Mouse (Mus musculus) CH12.LX (cell line): ENCODE measurements at regions not wholly inside any gene's neighbourhood (a gene's known extent, or its start where the extent isn't known, plus 50 kb on each side); places are given as distances from the start of the nearest gene placed in this dataset.
A peak's percentile ranks its signal among the peaks of the same experiment; 100 is the strongest.

Experiments used
- DNase-seq: peaks from one replicate; pipeline ENCODE4 v3.0.0-alpha.2; 2013; ENCODE audit errors: extremely low read depth
- H3K27ac ChIP-seq: 2 replicates; pipeline ENCODE4 v1.5.1; 2012; ENCODE audit warnings: low read depth, mild to moderate bottlenecking, control low read depth, moderate library complexity; ENCODE audit not compliant: insufficient read depth
- H3K27me3 ChIP-seq: replicated peaks from 2 replicates; pipeline ENCODE3; 2012; ENCODE audit warnings: inconsistent platforms
- H3K36me3 ChIP-seq, 2 experiments: replicated peaks in 1 of 2; 2 replicates each; pipeline versions ENCODE3 to v1.6.1; 2012; ENCODE audit warnings: inconsistent platforms in 1 of 2, low read length in 1 of 2, mild to moderate bottlenecking in 1 of 2, mixed read lengths in 1 of 2, moderate library complexity in 1 of 2; ENCODE audit not compliant: control insufficient read depth in 1 of 2, insufficient read depth in 1 of 2
- H3K4me1 ChIP-seq, 2 experiments: 2 replicates each; pipeline ENCODE4 v1.6.1; 2012; ENCODE audit warnings: inconsistent platforms in 1 of 2, moderate library complexity in 1 of 2; ENCODE audit not compliant: insufficient read depth in 2 of 2, control insufficient read depth in 1 of 2
- H3K4me2 ChIP-seq: 2 replicates; pipeline ENCODE4 v1.6.1; 2012; ENCODE audit warnings: low read depth, mild to moderate bottlenecking, control low read depth; ENCODE audit not compliant: poor library complexity, insufficient read depth, severe bottlenecking
- H3K4me3 ChIP-seq, 3 experiments: fragments of 150-350 bp in 1 of 3; sonication (generic) in 1 of 3; replicated peaks in 1 of 3; 2 replicates each; pipeline versions ENCODE3 to v1.5.1; 2011 to 2012; ENCODE audit warnings: low read depth in 2 of 3, low read length in 2 of 3, mild to moderate bottlenecking in 2 of 3, moderate library complexity in 2 of 3, control low read depth in 1 of 3, improper control_type of control experiment in 1 of 3, inconsistent platforms in 1 of 3, mixed read lengths in 1 of 3; ENCODE audit not compliant: poor library complexity in 1 of 3
- H3K79me2 ChIP-seq: replicated peaks from 2 replicates; pipeline ENCODE4 v1.6.1; 2012; ENCODE audit warnings: mild to moderate bottlenecking, moderate library complexity; ENCODE audit not compliant: control insufficient read depth, poor library complexity, insufficient read depth, severe bottlenecking; ENCODE audit errors: extremely low read depth
- H3K9ac ChIP-seq: 2 replicates; pipeline ENCODE4 v1.6.1; 2012; ENCODE audit warnings: low read depth, mild to moderate bottlenecking, control low read depth, moderate library complexity; ENCODE audit not compliant: insufficient read depth
- H3K9me3 ChIP-seq: replicated peaks from 2 replicates; pipeline ENCODE3; 2012; ENCODE audit warnings: low read length, inconsistent platforms, mixed read lengths
- BHLHE40 ChIP-seq: IDR thresholded peaks from 2 replicates; pipeline ENCODE4 v1.6.1; 2011; ENCODE audit warnings: mild to moderate bottlenecking, low read depth, low read length, improper control_type of control experiment
- EP300 ChIP-seq: IDR thresholded peaks from 2 replicates; pipeline ENCODE4 v1.6.1; 2011; ENCODE audit warnings: low read length, improper control_type of control experiment
- MEF2A ChIP-seq: IDR thresholded peaks from 2 replicates; pipeline ENCODE4 v1.6.1; 2014; ENCODE audit warnings: low read depth, mild to moderate bottlenecking, inconsistent platforms, low read length, improper control_type of control experiment, borderline replicate concordance
- RCOR1 ChIP-seq: conservative IDR thresholded peaks from 2 replicates; pipeline ENCODE4 v1.6.1; 2012; ENCODE audit warnings: low read depth, mild to moderate bottlenecking, inconsistent platforms, low read length, improper control_type of control experiment
- TBP ChIP-seq: conservative IDR thresholded peaks from 2 replicates; pipeline ENCODE4 v1.6.1; 2011; ENCODE audit warnings: low read depth, low read length, improper control_type of control experiment
- USF1 ChIP-seq: IDR thresholded peaks from 2 replicates; pipeline ENCODE4 v1.6.1; 2014; ENCODE audit warnings: low read depth, mild to moderate bottlenecking, inconsistent platforms, low read length, improper control_type of control experiment
- ZMIZ1 ChIP-seq: IDR thresholded peaks from 2 replicates; pipeline ENCODE4 v1.6.1; 2012; ENCODE audit warnings: low read depth, mild to moderate bottlenecking, inconsistent platforms, low read length, improper control_type of control experiment
- ZNF384 ChIP-seq: IDR thresholded peaks from 2 replicates; pipeline ENCODE4 v1.6.1; 2012; ENCODE audit warnings: low read depth, low read length, improper control_type of control experiment, inconsistent platforms
- dilution Hi-C: fragments of 300-500 bp; cut with MboI; formaldehyde crosslinking; loops from 2 replicates; pipeline ENCODE4 v1.14.3; 2020; ENCODE audit warnings: low sequenced_read_pairs; ENCODE audit not compliant: extremely low pct_unique_long_range_greater_than_20kb, extremely low pct_ligation_motif_present
- in situ Hi-C: fragments of 300-500 bp; cut with MboI; formaldehyde crosslinking; loops from 3 replicates; pipeline ENCODE4 v1.14.3; 2019; ENCODE audit warnings: low sequenced_read_pairs, low pct_ligation_motif_present, low pct_unique_long_range_greater_than_20kb, mixed read lengths

- dilution Hi-C loops, result no loop called here
- Histone ChIP-seq H3K4me1 (no peaks in the 10 kb centered on the region; a peak in 1 of 4 replicates), H3K36me3 (no peaks in the 10 kb centered on the region), H3K9me3 (no peaks in the 10 kb centered on the region)
- TF ChIP-seq USF1, result no peak
- TF ChIP-seq, all 38 proteins: peak for 0
- Histone ChIP-seq H3K79me2 (no peaks in the 10 kb centered on the region), H3K4me2 (no peak overlapping the region), H3K27me3 (no peaks in the 10 kb centered on the region), H3K9ac (no peak overlapping the region), H3K27ac (no peak overlapping the region), H3K4me3 (no peak overlapping the region)
- in situ Hi-C loops, result no loop called here
- DNase-seq, result no peak
These were observed 441.6 kb downstream of the Inhba start for GRCm38 (mm10) chr13:16453234-16453633.

- no peak overlapping the region for H3K27ac ChIP-seq
- H3K4me3 ChIP-seq, result no peak overlapping the region
- no peaks in the 10 kb centered on the region for H3K9me3 ChIP-seq
- dilution Hi-C loops, result no loop called here
- DNase-seq, result peak; percentile 41
- no peaks in the 10 kb centered on the region for H3K27me3 ChIP-seq
- H3K4me1 ChIP-seq, result peaks cover 13 to 55% of the 10 kb centered on the region in 2 experiments
- no peaks in the 10 kb centered on the region for H3K79me2 ChIP-seq
- H3K36me3 ChIP-seq, result no peaks in the 10 kb centered on the region
- no peak overlapping the region for H3K9ac ChIP-seq
- TF ChIP-seq BHLHE40, result peak; percentile 59
- no peak for TF ChIP-seq TBP
- no peak overlapping the region for H3K4me2 ChIP-seq
- in situ Hi-C loops, result no loop called here
These were observed 448.1 kb downstream of the Inhba start for GRCm38 (mm10) chr13:16459743-16460142.

GRCm38 (mm10) chr13:16461681-16462080, 450.0 kb downstream of the Inhba start:
- H3K79me2 ChIP-seq, result no peaks in the 10 kb centered on the region
- dilution Hi-C loops, result no loop called here
- H3K4me2 ChIP-seq, result no peak overlapping the region
- peaks cover 13 to 66% of the 10 kb centered on the region in 2 experiments for H3K4me1 ChIP-seq
- H3K9ac ChIP-seq, result no peak overlapping the region
- H3K9me3 ChIP-seq, result no peaks in the 10 kb centered on the region
- no peak overlapping the region; the same call in 1 of the 2 replicates for H3K27ac ChIP-seq
- in situ Hi-C loops, result no loop called here
- peak; percentile 29 for DNase-seq
- no peaks in the 10 kb centered on the region for H3K27me3 ChIP-seq
- no peaks in the 10 kb centered on the region for H3K36me3 ChIP-seq
- no peak overlapping the region for H3K4me3 ChIP-seq
- TF ChIP-seq EP300 (peak; percentile 24; the same call in 1 of the 2 replicates), RCOR1 (no peak)

- H3K9me3 ChIP-seq, result peaks cover 4% of the 10 kb centered on the region
- no peak for TF ChIP-seq ZMIZ1
- 0 out of 2 replicates have a peak, but pooled peaks have one; percentile 36 for TF ChIP-seq MEF2A
- TF ChIP-seq ZNF384, result 0 out of 2 replicates have a peak, but pooled peaks have one; percentile 35
- no peak overlapping the region for H3K4me2 ChIP-seq
- dilution Hi-C loops (no loop called here), in situ Hi-C loops (no loop called here)
- peak; percentile 20 for DNase-seq
- H3K4me3 ChIP-seq, result no peak overlapping the region
- no peak overlapping the region for H3K9ac ChIP-seq
- no peaks in the 10 kb centered on the region for H3K79me2 ChIP-seq
- peak overlapping the region; percentile 41; the same call in 1 of the 2 replicates for H3K27ac ChIP-seq
- H3K27me3 ChIP-seq, result no peaks in the 10 kb centered on the region
- H3K36me3 ChIP-seq, result no peaks in the 10 kb centered on the region
- H3K4me1 ChIP-seq, result peaks cover 11 to 59% of the 10 kb centered on the region in 2 experiments
These were observed 453.2 kb downstream of the Inhba start for GRCm38 (mm10) chr13:16464823-16465222.
